Mouse (Mus musculus) right cerebral cortex, postnatal 25 days (tissue): Measurements from ENCODE around the gene Ankrd17.
"Not testable (repeated sequence)": the region's sequence is repeated elsewhere in the genome, so short reads cannot be mapped to it uniquely, and the experiment has no call there.

ENCODE experiments used
- DNase-seq: peaks from one replicate; pipeline ENCODE4 v3.0.0; 2022

Ankrd17 gene

GRCm38 (mm10) chr5:90338177-90339091 is 27.9 kb downstream of the Ankrd17 start:
- no peak for DNase-seq

DNA sequence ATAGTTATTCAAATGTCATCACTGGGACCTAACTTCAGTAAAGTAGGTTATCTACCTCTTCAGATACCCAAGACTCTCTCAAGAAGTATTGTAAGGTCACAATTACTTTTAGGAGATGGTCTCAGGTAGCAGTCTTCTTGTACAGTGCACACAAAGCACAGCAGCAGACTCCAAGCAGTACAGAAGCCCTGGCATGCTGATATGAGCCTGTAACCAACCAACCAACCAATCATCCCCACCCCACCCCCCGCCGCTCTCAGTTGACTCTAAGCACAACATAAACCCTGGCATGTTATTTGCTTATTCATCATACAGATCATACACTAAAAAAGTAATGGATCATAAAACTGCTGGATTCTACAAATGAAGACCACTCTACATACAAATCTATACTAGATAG is 33.9 kb downstream of the Ankrd17 start:
- no peak for DNase-seq

GRCm38 (mm10) chr5:90331071-90331470 is 35.3 kb downstream of the Ankrd17 start:
- DNase-seq: no peak

- DNase-seq: no peak
Observed at GRCm38 (mm10) chr5:90298396-90298795, 68.0 kb downstream of the Ankrd17 start.

- no peak for DNase-seq
Observed at GRCm38 (mm10) chr5:90289887-90290286, 76.5 kb downstream of the Ankrd17 start.

- DNase-seq: no peak
Observed at GRCm38 (mm10) chr5:90286559-90286958, 79.8 kb downstream of the Ankrd17 start.

DNA sequence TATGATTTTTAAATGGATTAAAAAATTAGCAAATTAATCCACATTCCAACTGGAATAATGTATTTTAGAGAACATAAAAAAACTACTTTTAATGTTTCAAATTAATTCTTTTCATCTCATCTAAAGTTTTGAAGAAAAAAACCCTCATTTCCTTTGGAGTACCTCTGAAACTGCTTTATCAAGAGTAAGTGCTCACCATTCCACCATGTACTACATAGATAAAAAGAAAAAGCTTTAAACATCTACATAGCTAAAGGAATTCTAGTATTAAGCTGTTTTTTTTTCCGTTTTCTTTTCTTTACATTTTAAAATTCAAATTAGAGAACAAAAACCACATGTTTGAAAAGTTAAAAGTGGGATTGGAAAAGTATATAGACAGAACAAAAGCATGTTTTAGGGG is 86.3 kb downstream of the Ankrd17 start:
- no peak for DNase-seq

DNA sequence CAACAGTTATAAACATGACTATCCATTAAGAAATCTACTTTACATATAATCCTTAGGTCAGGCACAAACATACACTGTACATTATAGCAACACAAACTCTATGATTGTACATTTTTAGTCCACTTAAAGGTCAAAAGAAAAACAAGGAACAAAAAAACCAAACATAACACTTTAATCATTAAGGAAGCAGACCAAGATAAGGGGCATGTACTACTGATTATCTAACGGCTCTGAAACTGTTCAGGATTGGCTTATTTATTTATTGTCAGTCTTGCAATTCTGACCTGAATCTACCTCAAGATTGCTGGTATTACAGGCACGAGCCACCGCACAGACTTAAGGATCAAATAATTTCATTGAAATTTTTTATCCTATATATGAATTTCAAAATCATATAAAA is 87.0 kb downstream of the Ankrd17 start:
- no peak for DNase-seq

DNA sequence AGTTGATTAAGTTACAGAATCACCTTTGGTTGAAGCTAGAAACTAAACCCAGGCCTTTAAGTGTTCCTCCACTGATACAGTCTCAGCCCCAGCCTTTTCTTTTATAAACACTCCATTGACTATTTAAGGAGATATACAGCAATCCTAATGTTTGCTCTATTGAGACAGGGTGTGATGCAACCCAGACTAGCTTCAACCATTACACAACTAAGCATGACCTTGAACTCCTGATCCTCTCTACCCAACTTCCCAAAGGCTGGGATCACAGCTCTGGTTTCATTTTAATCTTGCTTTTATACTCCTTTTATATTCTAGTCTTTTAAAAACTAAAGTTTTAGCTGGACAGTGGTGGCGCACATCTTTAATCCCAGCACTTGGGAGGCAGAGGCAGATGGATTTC is 88.9 kb downstream of the Ankrd17 start:
- DNase-seq: no peak

DNA sequence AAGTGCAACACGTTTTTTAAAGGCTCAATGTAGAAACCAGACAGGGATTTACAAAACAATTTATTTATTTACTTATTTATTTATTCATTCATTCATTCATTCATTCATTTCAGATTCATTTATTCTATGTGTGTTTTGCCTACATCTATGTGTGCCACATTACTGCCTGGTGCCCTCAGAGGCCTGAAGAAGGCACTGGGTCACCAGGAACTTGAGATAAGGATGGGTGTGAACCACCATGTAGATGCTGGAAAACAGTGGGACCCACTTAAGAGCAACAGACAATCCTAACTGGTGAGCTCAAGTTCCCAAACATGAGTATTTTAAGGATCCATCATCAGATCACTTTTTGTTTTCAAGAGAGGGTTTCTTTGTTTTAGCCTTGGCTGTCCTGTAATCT is 91.6 kb downstream of the Ankrd17 start:
- DNase-seq: no peak

GRCm38 (mm10) chr5:90262230-90262629 is 104.1 kb downstream of the Ankrd17 start:
- not testable (repeated sequence) for DNase-seq

DNA sequence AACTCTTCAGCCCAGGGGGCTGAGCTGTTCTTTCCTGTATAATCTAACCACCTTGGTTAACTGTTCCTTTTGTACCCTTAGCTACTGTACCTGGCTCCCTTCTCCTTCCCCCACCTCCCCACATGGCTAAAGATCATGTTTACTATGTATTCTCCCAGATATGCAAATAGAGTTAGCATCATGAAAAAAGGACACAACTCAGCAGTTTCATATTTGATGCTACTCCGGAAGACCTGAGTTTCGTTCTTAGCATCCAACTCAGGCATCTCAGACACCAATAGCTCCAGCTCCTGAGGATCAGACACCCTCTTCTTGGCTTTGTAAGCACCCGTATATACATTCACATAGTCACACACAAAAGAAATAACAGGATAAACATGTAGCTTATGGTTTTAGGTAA is 109.4 kb downstream of the Ankrd17 start:
- no peak for DNase-seq

DNA sequence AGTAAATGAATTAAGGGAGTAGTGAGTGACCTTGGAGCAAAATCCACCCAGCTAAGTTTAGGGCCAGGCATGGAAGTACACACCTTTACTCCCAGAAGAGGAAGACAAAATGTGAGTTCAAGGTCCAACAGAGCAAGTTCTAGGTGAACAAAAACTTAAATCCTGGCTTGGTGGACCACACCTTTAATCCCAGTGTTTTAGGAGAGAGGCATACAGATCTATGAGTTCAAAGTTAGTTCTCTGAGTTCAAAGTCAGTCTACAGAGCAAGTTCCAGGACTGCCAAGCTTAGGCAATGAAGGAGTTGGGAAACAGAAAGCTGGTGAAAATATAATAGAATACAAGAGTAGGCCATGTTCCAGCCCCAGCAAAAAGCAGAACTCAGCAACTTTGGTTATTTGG is 118.9 kb downstream of the Ankrd17 start:
- no peak for DNase-seq

DNA sequence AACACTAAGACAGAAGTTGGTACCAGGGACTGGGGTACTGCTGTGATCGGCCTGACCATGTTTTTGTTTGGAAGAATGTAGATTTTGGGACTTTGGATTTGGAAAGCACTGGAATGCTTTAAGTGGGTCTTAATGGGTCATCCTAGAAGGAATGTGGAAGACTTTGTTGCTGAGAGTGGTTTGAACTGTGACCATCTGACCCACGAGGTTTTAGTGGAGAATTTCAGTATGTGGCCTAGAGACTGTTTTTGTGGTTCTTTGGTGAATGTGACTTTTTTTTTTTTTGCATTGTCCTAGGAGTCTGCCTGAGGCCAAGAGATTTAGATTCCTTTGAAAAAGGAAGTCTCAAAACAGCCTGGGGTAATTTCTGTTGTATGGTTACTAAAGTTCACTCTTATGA is 119.4 kb downstream of the Ankrd17 start:
- DNase-seq: no peak

DNA sequence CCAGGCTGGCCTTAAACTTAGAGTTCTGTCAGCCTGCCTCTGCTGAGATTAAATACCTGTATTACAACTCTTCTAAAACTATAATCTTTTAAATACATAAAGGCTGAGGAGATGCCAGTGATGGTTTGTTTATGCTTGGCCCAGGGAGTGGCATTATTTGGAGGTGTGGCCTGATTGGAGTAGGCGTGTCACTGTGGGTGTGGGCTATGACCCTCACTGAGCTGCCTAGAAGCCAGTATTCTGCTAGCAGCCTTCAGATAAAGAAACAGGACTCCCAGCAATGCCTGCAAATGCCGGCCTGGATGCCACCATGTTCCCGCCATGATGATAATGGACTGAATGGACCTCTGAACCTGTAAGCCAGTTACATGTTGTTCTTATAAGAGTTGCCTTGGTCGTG is 119.8 kb downstream of the Ankrd17 start:
- no peak for DNase-seq

- no peak for DNase-seq
Observed at GRCm38 (mm10) chr5:90245416-90245815, 121.0 kb downstream of the Ankrd17 start.

GRCm38 (mm10) chr5:90235217-90235616 is 131.2 kb downstream of the Ankrd17 start:
- no peak for DNase-seq

DNA sequence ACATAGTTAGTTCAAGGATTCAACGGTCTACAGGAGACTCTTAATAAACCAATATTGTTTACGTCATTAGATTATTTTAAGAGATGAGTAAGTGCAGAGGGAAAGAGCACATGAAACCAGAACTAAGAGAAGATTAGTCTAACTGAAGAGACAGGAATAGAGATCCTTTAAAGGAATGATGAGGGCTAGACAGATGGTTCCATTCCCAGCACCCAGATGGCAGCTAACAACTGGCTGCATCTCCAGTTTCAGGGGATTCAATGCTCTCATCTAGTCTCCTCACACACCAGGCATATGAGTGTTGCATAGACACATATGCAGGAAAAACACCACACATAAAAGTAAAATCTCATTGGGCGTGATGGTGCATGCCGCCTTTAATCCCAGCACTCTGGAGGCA is 133.1 kb downstream of the Ankrd17 start:
- DNase-seq: no peak

- no peak for DNase-seq
Observed at GRCm38 (mm10) chr5:90229760-90230159, 136.6 kb downstream of the Ankrd17 start.

DNA sequence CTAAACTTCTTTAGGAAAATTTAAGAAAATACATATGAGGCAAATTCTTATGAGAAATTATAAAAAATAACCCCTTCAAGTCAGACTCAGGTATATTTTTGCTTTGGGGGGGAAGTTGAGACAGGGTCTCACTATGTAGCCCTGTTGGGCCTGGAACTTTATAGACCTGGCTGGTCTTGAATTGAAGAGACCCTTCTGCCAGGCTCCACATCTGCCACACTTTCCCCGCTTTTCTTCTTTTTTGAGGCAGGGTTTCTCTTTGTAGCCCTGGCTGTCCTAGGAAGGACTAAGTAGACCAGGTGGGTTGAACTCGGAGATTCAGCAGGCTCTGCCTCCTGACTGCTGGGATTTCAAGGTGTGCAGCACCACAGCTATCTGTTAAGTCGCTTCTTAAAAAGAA is 139.7 kb downstream of the Ankrd17 start:
- no peak for DNase-seq

- DNase-seq: no peak
Observed at GRCm38 (mm10) chr5:90224730-90225129, 141.6 kb downstream of the Ankrd17 start.

- DNase-seq: peak; percentile 99
Observed at GRCm38 (mm10) chr5:90223534-90224381, 142.6 kb downstream of the Ankrd17 start, which contains the start of gene Cox18. Gene Cox18, minus strand, starts transcription at chr5:90224001.

DNA sequence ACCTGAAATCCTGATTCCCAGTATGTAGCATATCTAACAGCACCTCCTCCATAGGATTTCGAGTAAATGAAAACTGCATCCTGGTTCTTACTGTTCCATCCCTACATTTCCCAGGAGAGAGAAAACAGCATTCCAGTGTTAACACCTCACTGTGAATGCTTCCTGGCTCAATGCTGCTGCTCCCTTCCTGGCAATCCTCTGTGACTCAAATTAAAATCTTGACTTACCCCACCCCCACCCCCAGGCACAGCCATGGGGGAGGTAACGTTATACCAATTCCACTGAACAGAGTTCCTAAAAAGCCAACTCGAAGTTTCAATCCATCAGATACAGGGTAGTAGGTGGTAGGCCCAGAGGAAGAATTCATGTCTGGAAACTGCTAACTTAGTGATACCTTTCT is 143.4 kb downstream of the Ankrd17 start:
- no peak for DNase-seq

GRCm38 (mm10) chr5:90217791-90218190 is 148.6 kb downstream of the Ankrd17 start:
- no peak for DNase-seq
